Mouse (Mus musculus) cerebellum, adult 2 months (tissue): ENCODE data around the gene Ece1.

Source experiments
- CTCF ChIP-seq: fragments of 200-500 bp; IDR thresholded peaks from 2 replicates; pipeline ENCODE4 v1.5.1; 2011; ENCODE audit warnings: low read depth, mild to moderate bottlenecking, control low read depth, low read length, moderate library complexity, borderline replicate concordance; ENCODE audit not compliant: insufficient read depth
- POLR2A ChIP-seq: fragments of 200-500 bp; IDR thresholded peaks from 2 replicates; pipeline ENCODE4 v1.6.1; 2011; ENCODE audit warnings: low read length, control low read depth, borderline replicate concordance; ENCODE audit not compliant: insufficient read depth

DNA sequence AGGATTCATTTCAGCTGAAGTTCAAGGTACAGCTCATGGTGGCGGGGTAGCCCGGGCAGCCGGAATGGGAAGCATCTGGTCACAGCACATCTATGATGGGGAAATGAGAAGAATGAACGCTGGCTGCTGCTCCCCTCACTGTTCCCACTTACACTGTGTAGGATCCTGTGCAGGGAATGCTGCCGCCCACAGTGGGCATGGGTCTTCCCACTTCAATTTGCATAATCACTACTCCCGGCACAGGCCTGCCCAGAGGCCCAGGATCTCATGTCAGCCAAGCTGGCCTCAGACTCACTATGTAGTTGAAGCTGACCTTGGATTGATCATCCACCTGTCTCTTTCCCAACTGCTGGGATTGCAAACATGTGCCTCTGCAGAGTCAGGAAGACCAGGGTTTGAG, 11.9 kb upstream of the Ece1 start:
- no peak for TF ChIP-seq POLR2A
- TF ChIP-seq CTCF, result no peak
